Mouse (Mus musculus): Measurements from ENCODE around the gene Defb25.

- TF ChIP-seq CTCF (IDR thresholded peaks at IDR 0.05; ENCODE audit: low read depth, low read length) = no peak
- no peak for TF ChIP-seq POLR2A (IDR thresholded peaks at IDR 0.05; ENCODE audit: borderline replicate concordance, low read depth, low read length)
These were observed 42.7 kb downstream of the Defb25 start, which contains the start of gene Defb19 for GRCm38 (mm10) chr2:152580107-152580506.

All from bone marrow macrophage, adult 2 months (primary cell).